Mouse (Mus musculus) ES-Bruce4 (cell line): ENCODE data around the gene Csnk1g2. TPM values are rescaled to one million over a fixed set of nuclear protein-coding genes. Genes with fewer than 3 reads are reported as not detected.

Experiments
- H3K27ac ChIP-seq: 2 replicates; pipeline ENCODE4 v1.5.1; 2012; ENCODE audit warnings: low read length, inconsistent platforms; ENCODE audit not compliant: insufficient read depth
- H3K27me3 ChIP-seq: 2 replicates; pipeline ENCODE4 v1.6.1; 2012; ENCODE audit warnings: mild to moderate bottlenecking, low read length, inconsistent platforms; ENCODE audit not compliant: control insufficient read depth, poor library complexity, insufficient read depth, severe bottlenecking
- H3K36me3 ChIP-seq: 2 replicates; pipeline ENCODE4 v1.6.1; 2012; ENCODE audit warnings: inconsistent platforms, mild to moderate bottlenecking, low read length, moderate library complexity; ENCODE audit not compliant: control insufficient read depth, poor library complexity, insufficient read depth, severe bottlenecking
- H3K4me1 ChIP-seq: one replicate; pipeline ENCODE4 v1.8.1; 2011; ENCODE audit warnings: low read length; ENCODE audit not compliant: control insufficient read depth, insufficient read depth
- H3K4me3 ChIP-seq: 2 replicates; pipeline ENCODE4 v1.5.1; 2011; ENCODE audit warnings: low read depth, mild to moderate bottlenecking, low read length
- H3K9ac ChIP-seq: 2 replicates; pipeline ENCODE4 v1.6.1; 2012; ENCODE audit warnings: low read depth, mild to moderate bottlenecking, inconsistent platforms; ENCODE audit not compliant: poor library complexity, severe bottlenecking
- H3K9me3 ChIP-seq: replicated peaks from 2 replicates; pipeline ENCODE4 v1.6.1; 2012; ENCODE audit warnings: mild to moderate bottlenecking, low read length, inconsistent platforms; ENCODE audit not compliant: control insufficient read depth, poor library complexity, insufficient read depth, severe bottlenecking
- CTCF ChIP-seq: IDR thresholded peaks from one replicate; pipeline ENCODE4 v1.8.1; 2011; ENCODE audit warnings: low read depth, low read length
- EP300 ChIP-seq: IDR thresholded peaks from 2 replicates; pipeline ENCODE4 v1.6.1; 2011; ENCODE audit warnings: low read depth, low read length; ENCODE audit not compliant: insufficient read depth
- POLR2A ChIP-seq: IDR thresholded peaks from one replicate; pipeline ENCODE4 v1.8.1; 2011; ENCODE audit warnings: low read length; ENCODE audit not compliant: insufficient read depth
- polyA plus RNA-seq: library from polyadenylated mRNA; stranded (reverse); fragments of >200 nt; gene quantifications from 2 replicates; pipeline ENCODE4 v1.2.4, GENCODE M21; 2011; ENCODE audit warnings: low read depth; ENCODE audit not compliant: missing spikeins, insufficient read depth, insufficient read length

Gene Csnk1g2
- polyA plus RNA-seq, 1 experiment: 82.7 TPM

GRCm38 (mm10) chr10:80684214-80684613 lies 61.6 kb downstream of the Csnk1g2 start:
- TF ChIP-seq EP300 (no peak), POLR2A (no peak), CTCF (peak; percentile 82)
- Histone ChIP-seq H3K9ac (no peak overlapping the region), H3K36me3 (no peaks in the 10 kb centered on the region), H3K4me3 (no peak overlapping the region), H3K27ac (no peak overlapping the region), H3K4me1 (peaks cover 5% of the 10 kb centered on the region), H3K27me3 (no peaks in the 10 kb centered on the region), H3K9me3 (no peaks in the 10 kb centered on the region)

GRCm38 (mm10) chr10:80684984-80685383 lies 62.3 kb downstream of the Csnk1g2 start:
- H3K9ac ChIP-seq: no peak overlapping the region
- H3K4me1 ChIP-seq: no peaks in the 10 kb centered on the region
- no peak overlapping the region for H3K27ac ChIP-seq
- no peak overlapping the region for H3K4me3 ChIP-seq
- no peak for TF ChIP-seq CTCF
- no peak for TF ChIP-seq EP300
- no peak for TF ChIP-seq POLR2A
- H3K36me3 ChIP-seq: no peaks in the 10 kb centered on the region
- H3K9me3 ChIP-seq: no peaks in the 10 kb centered on the region
- no peaks in the 10 kb centered on the region for H3K27me3 ChIP-seq

GRCm38 (mm10) chr10:80686617-80687016 lies 64.0 kb downstream of the Csnk1g2 start:
- H3K36me3 ChIP-seq: no peaks in the 10 kb centered on the region
- no peaks in the 10 kb centered on the region for H3K27me3 ChIP-seq
- no peaks in the 10 kb centered on the region for H3K9me3 ChIP-seq
- no peak overlapping the region for H3K27ac ChIP-seq
- TF ChIP-seq POLR2A (no peak), EP300 (no peak)
- H3K4me3 ChIP-seq: no peak overlapping the region
- no peak overlapping the region for H3K9ac ChIP-seq
- no peaks in the 10 kb centered on the region for H3K4me1 ChIP-seq

- Histone ChIP-seq H3K9ac (no peak overlapping the region), H3K27me3 (no peaks in the 10 kb centered on the region), H3K4me3 (no peak overlapping the region), H3K27ac (no peak overlapping the region), H3K9me3 (no peaks in the 10 kb centered on the region), H3K4me1 (no peaks in the 10 kb centered on the region), H3K36me3 (no peaks in the 10 kb centered on the region)
- TF ChIP-seq CTCF (peak; percentile 67), POLR2A (no peak)
Observed at GRCm38 (mm10) chr10:80687850-80688249, 65.2 kb downstream of the Csnk1g2 start.

Other genes starting within 250 kb of the Csnk1g2 start
- 25.0 and 28.0 TPM in 2 replicates for gene Mex3d, start 235.2 kb upstream of the Csnk1g2 start, polyA plus RNA-seq
- gene Mbd3, start 223.3 kb upstream of the Csnk1g2 start, polyA plus RNA-seq: 81.3 and 84.8 TPM in 2 replicates
- gene Uqcr11, start 216.0 kb upstream of the Csnk1g2 start, polyA plus RNA-seq: 199 and 223 TPM in 2 replicates
- gene Tcf3, start 189.2 kb upstream of the Csnk1g2 start, polyA plus RNA-seq: 78.0 and 78.2 TPM in 2 replicates
- gene Onecut3, start 128.0 kb upstream of the Csnk1g2 start, polyA plus RNA-seq: not detected in 2 replicates
- 1.2 and 1.6 TPM in 2 replicates for gene Atp8b3, start 83.7 kb upstream of the Csnk1g2 start, polyA plus RNA-seq
- 29.5 and 32.8 TPM in 2 replicates for gene Rexo1, start 61.3 kb upstream of the Csnk1g2 start, polyA plus RNA-seq
- gene Klf16, start 45.5 kb upstream of the Csnk1g2 start, polyA plus RNA-seq: 24.9 TPM in 2 replicates
- gene Abhd17a, start 32.5 kb upstream of the Csnk1g2 start, polyA plus RNA-seq: 35.8 and 49.5 TPM in 2 replicates
- gene Scamp4, start 20.0 kb upstream of the Csnk1g2 start, polyA plus RNA-seq: 58.4 and 68.9 TPM in 2 replicates
- 3.6 and 5.4 TPM in 2 replicates for gene Adat3, start 20.0 kb upstream of the Csnk1g2 start, polyA plus RNA-seq
- gene Gm49322, start 16.8 kb upstream of the Csnk1g2 start, polyA plus RNA-seq: 2.4 and 2.8 TPM in 2 replicates
- 45.6 and 47.1 TPM in 2 replicates for gene Btbd2, start 34.2 kb downstream of the Csnk1g2 start, polyA plus RNA-seq
- gene Mknk2, start 55.3 kb downstream of the Csnk1g2 start, polyA plus RNA-seq: 54.6 and 57.4 TPM in 2 replicates
- 17.5 and 19.8 TPM in 2 replicates for gene Mob3a, start 79.1 kb downstream of the Csnk1g2 start, polyA plus RNA-seq
- 7.2 and 9.6 TPM in 2 replicates for gene Izumo4, start 79.3 kb downstream of the Csnk1g2 start, polyA plus RNA-seq
- 53.8 and 55.2 TPM in 2 replicates for gene Ap3d1, start 119.4 kb downstream of the Csnk1g2 start, polyA plus RNA-seq
- gene Dot1l, start 132.4 kb downstream of the Csnk1g2 start, polyA plus RNA-seq: 42.6 and 48.3 TPM in 2 replicates
- gene Sf3a2, start 175.4 kb downstream of the Csnk1g2 start, polyA plus RNA-seq: 90.1 and 100 TPM in 2 replicates
- gene Plekhj1, start 175.8 kb downstream of the Csnk1g2 start, polyA plus RNA-seq: 73.5 and 81.6 TPM in 2 replicates
- 0.40 TPM in 1 of 2 replicates, not detected in the other for gene Amh, start 182.4 kb downstream of the Csnk1g2 start, polyA plus RNA-seq
- 0.85 TPM in 1 of 2 replicates, not detected in the other for gene Jsrp1, start 190.7 kb downstream of the Csnk1g2 start, polyA plus RNA-seq
- 471 and 498 TPM in 2 replicates for gene Oaz1, start 203.8 kb downstream of the Csnk1g2 start, polyA plus RNA-seq
- gene Lingo3, start 221.2 kb downstream of the Csnk1g2 start, polyA plus RNA-seq: 1.2 and 2.4 TPM in 2 replicates
- gene Lsm7, start 232.4 kb downstream of the Csnk1g2 start, polyA plus RNA-seq: 105 and 135 TPM in 2 replicates
- 5.9 and 7.6 TPM in 2 replicates for gene Sppl2b, start 232.4 kb downstream of the Csnk1g2 start, polyA plus RNA-seq
- gene Tmprss9, start 249.0 kb downstream of the Csnk1g2 start, polyA plus RNA-seq: 0.22 TPM in 1 of 2 replicates, not detected in the other